Mouse (Mus musculus): ENCODE measurements around the gene Copz2. TPM values are rescaled to one million over a fixed set of nuclear protein-coding genes. Genes with fewer than 3 reads are reported as not detected.

Gene Copz2
- polyA plus RNA-seq, 1 experiment from 2014 or later: 21.9 TPM

MicroRNAs within 50 kb of the gene (microRNA counts, 519-probe panel; counts per million panel counts)
- microRNA mmu-miR-152: 3,397 counts per million, percentile 70 among the panel's probes with 10 or more counts

Small RNA genes lying within 50 kb of the gene (microRNA-seq; reads per million reads assigned to microRNA genes)
- gene Mir152: 38.8 reads per million, percentile 40 among the genes with 10 or more reads in this experiment

Other genes with a start within 250 kb of the Copz2 start
- 55.6 and 64.2 TPM in 2 replicates for gene Snx11, start 72.3 kb upstream of the Copz2 start, polyA plus RNA-seq (2015; fragmentation: Nextera tagmentation; extraction: Ambion mirVana)
- 66.0 and 78.0 TPM in 2 replicates for gene Cbx1, start 60.7 kb upstream of the Copz2 start, polyA plus RNA-seq (2015; fragmentation: Nextera tagmentation; extraction: Ambion mirVana)
- gene Nfe2l1, start 19.9 kb upstream of the Copz2 start, polyA plus RNA-seq (2015; fragmentation: Nextera tagmentation; extraction: Ambion mirVana): 74.3 and 80.5 TPM in 2 replicates
- 81.6 and 82.8 TPM in 2 replicates for gene Cdk5rap3, start 66.6 kb downstream of the Copz2 start, polyA plus RNA-seq (2015; fragmentation: Nextera tagmentation; extraction: Ambion mirVana)
- gene Prr15l, start 78.2 kb downstream of the Copz2 start, polyA plus RNA-seq (2015; fragmentation: Nextera tagmentation; extraction: Ambion mirVana): 0.35 and 0.41 TPM in 2 replicates
- gene Pnpo, start 94.1 kb downstream of the Copz2 start, polyA plus RNA-seq (2015; fragmentation: Nextera tagmentation; extraction: Ambion mirVana): 30.4 and 32.5 TPM in 2 replicates
- 16.6 and 18.6 TPM in 2 replicates for gene Sp2, start 133.1 kb downstream of the Copz2 start, polyA plus RNA-seq (2015; fragmentation: Nextera tagmentation; extraction: Ambion mirVana)
- 0.43 and 0.62 TPM in 2 replicates for gene Sp6, start 163.5 kb downstream of the Copz2 start, polyA plus RNA-seq (2015; fragmentation: Nextera tagmentation; extraction: Ambion mirVana)
- 14.5 and 15.1 TPM in 2 replicates for gene Scrn2, start 180.1 kb downstream of the Copz2 start, polyA plus RNA-seq (2015; fragmentation: Nextera tagmentation; extraction: Ambion mirVana)
- 3.3 and 3.6 TPM in 2 replicates for gene Lrrc46, start 191.5 kb downstream of the Copz2 start, polyA plus RNA-seq (2015; fragmentation: Nextera tagmentation; extraction: Ambion mirVana)
- gene Mrpl10, start 191.7 kb downstream of the Copz2 start, polyA plus RNA-seq (2015; fragmentation: Nextera tagmentation; extraction: Ambion mirVana): 62.2 and 63.9 TPM in 2 replicates
- gene Osbpl7, start 200.8 kb downstream of the Copz2 start, polyA plus RNA-seq (2015; fragmentation: Nextera tagmentation; extraction: Ambion mirVana): 12.1 and 12.2 TPM in 2 replicates